Mouse (Mus musculus): Measurements from ENCODE around the gene Gp1ba. TPM values are rescaled to one million over a fixed set of nuclear protein-coding genes. Genes with fewer than 3 reads are reported as not detected.

Gp1ba gene
- total and polyA plus RNA-seq, 2 experiments from 2014 or later: 0.08 to 0.10 TPM

- WGBS: 10% methylated on average over 8 of the region's 8 CpGs
- Histone ChIP-seq H3K36me3 (ENCODE audit: insufficient read depth) (peaks cover 16% of the 10 kb centered on the region), H3K27me3 (ENCODE audit: insufficient read depth, low read length) (no peaks in the 10 kb centered on the region), H3K9me3 (ENCODE audit: low read length) (no peaks in the 10 kb centered on the region), H3K4me3 (ENCODE audit: low read depth, low read length) (peak overlapping the region; percentile 91), H3K9ac (peak overlapping the region; percentile 93), H3K4me1 (ENCODE audit: insufficient read depth) (peaks cover 21% of the 10 kb centered on the region; the same call in 1 of the 2 replicates), H3K27ac (ENCODE audit: low read depth, low read length) (peak overlapping the region; percentile 87), H3K4me2 (ENCODE audit: low read depth) (peak overlapping the region; percentile 90)
- ATAC-seq (no peak), DNase-seq (no peak)
- TF ChIP-seq CTCF (IDR thresholded peaks at IDR 0.05; ENCODE audit: low read depth): no peak
Observed at GRCm38 (mm10) chr11:70688372-70688771, 49.5 kb downstream of the Gp1ba start.

GRCm38 (mm10) chr11:70689578-70689977 lies 50.7 kb downstream of the Gp1ba start:
- no peaks in the 10 kb centered on the region for H3K27me3 ChIP-seq (ENCODE audit: insufficient read depth, low read length)
- no peaks in the 10 kb centered on the region for H3K9me3 ChIP-seq (ENCODE audit: low read length)
- H3K4me1 ChIP-seq (ENCODE audit: insufficient read depth): peaks cover 21% of the 10 kb centered on the region; the same call in 1 of the 2 replicates
- ATAC-seq (no peak), DNase-seq (no peak)
- H3K4me3 ChIP-seq (ENCODE audit: low read depth, low read length): no peak overlapping the region
- H3K4me2 ChIP-seq (ENCODE audit: low read depth): no peak overlapping the region
- 41% methylated on average over 4 of the region's 4 CpGs for WGBS
- no peak for TF ChIP-seq CTCF (IDR thresholded peaks at IDR 0.05; ENCODE audit: low read depth)
- H3K36me3 ChIP-seq (ENCODE audit: insufficient read depth): peaks cover 5% of the 10 kb centered on the region
- H3K27ac ChIP-seq (ENCODE audit: low read depth, low read length): no peak overlapping the region
- H3K9ac ChIP-seq: no peak overlapping the region

Other genes starting within 250 kb of the Gp1ba start
- 24.5 and 30.7 TPM in 2 replicates for gene Pelp1, start 229.1 kb upstream of the Gp1ba start, total RNA-seq (2014; rRNA removed)
- gene Pelp1, start 229.1 kb upstream of the Gp1ba start, polyA plus RNA-seq (2015; fragmentation: Nextera tagmentation; extraction: Ambion mirVana): 21.0 and 31.3 TPM in 2 replicates
- gene Arrb2, start 206.5 kb upstream of the Gp1ba start, total RNA-seq (2014; rRNA removed): 71.9 and 74.4 TPM in 2 replicates
- gene Arrb2, start 206.5 kb upstream of the Gp1ba start, polyA plus RNA-seq (2015; fragmentation: Nextera tagmentation; extraction: Ambion mirVana): 39.6 and 44.9 TPM in 2 replicates
- gene Med11, start 187.2 kb upstream of the Gp1ba start, total RNA-seq (2014; rRNA removed): 21.2 and 41.3 TPM in 2 replicates
- gene Med11, start 187.2 kb upstream of the Gp1ba start, polyA plus RNA-seq (2015; fragmentation: Nextera tagmentation; extraction: Ambion mirVana): 35.3 and 35.6 TPM in 2 replicates
- 0.54 and 1.1 TPM in 2 replicates for gene Zmynd15, start 179.7 kb upstream of the Gp1ba start, total RNA-seq (2014; rRNA removed)
- gene Zmynd15, start 179.7 kb upstream of the Gp1ba start, polyA plus RNA-seq (2015; fragmentation: Nextera tagmentation; extraction: Ambion mirVana): 0.24 and 0.84 TPM in 2 replicates
- gene Cxcl16, start 179.1 kb upstream of the Gp1ba start, total RNA-seq (2014; rRNA removed): 2.2 and 2.3 TPM in 2 replicates
- gene Cxcl16, start 179.1 kb upstream of the Gp1ba start, polyA plus RNA-seq (2015; fragmentation: Nextera tagmentation; extraction: Ambion mirVana): 2.0 and 2.4 TPM in 2 replicates
- 2.8 and 6.3 TPM in 2 replicates for gene Tm4sf5, start 133.9 kb upstream of the Gp1ba start, total RNA-seq (2014; rRNA removed)
- 7.5 and 11.6 TPM in 2 replicates for gene Tm4sf5, start 133.9 kb upstream of the Gp1ba start, polyA plus RNA-seq (2015; fragmentation: Nextera tagmentation; extraction: Ambion mirVana)
- gene Vmo1, start 124.5 kb upstream of the Gp1ba start, total RNA-seq (2014; rRNA removed): not detected in 2 replicates
- 0.24 TPM in 1 of 2 replicates, not detected in the other for gene Vmo1, start 124.5 kb upstream of the Gp1ba start, polyA plus RNA-seq (2015; fragmentation: Nextera tagmentation; extraction: Ambion mirVana)
- gene Gltpd2, start 119.9 kb upstream of the Gp1ba start, total RNA-seq (2014; rRNA removed): not detected in 2 replicates
- gene Gltpd2, start 119.9 kb upstream of the Gp1ba start, polyA plus RNA-seq (2015; fragmentation: Nextera tagmentation; extraction: Ambion mirVana): 0.18 and 0.25 TPM in 2 replicates
- 428 and 451 TPM in 2 replicates for gene Psmb6, start 113.8 kb upstream of the Gp1ba start, total RNA-seq (2014; rRNA removed)
- gene Psmb6, start 113.8 kb upstream of the Gp1ba start, polyA plus RNA-seq (2015; fragmentation: Nextera tagmentation; extraction: Ambion mirVana): 820 and 1,026 TPM in 2 replicates
- not detected in 2 replicates for gene Gm40193, start 106.2 kb upstream of the Gp1ba start, total RNA-seq (2014; rRNA removed)
- gene Gm40193, start 106.2 kb upstream of the Gp1ba start, polyA plus RNA-seq (2015; fragmentation: Nextera tagmentation; extraction: Ambion mirVana): not detected in 2 replicates
- gene Pld2, start 99.1 kb upstream of the Gp1ba start, total RNA-seq (2014; rRNA removed): 33.7 and 40.5 TPM in 2 replicates
- gene Pld2, start 99.1 kb upstream of the Gp1ba start, polyA plus RNA-seq (2015; fragmentation: Nextera tagmentation; extraction: Ambion mirVana): 8.4 and 11.6 TPM in 2 replicates
- gene Mink1, start 76.2 kb upstream of the Gp1ba start, total RNA-seq (2014; rRNA removed): 63.5 and 81.2 TPM in 2 replicates
- 9.5 and 15.0 TPM in 2 replicates for gene Mink1, start 76.2 kb upstream of the Gp1ba start, polyA plus RNA-seq (2015; fragmentation: Nextera tagmentation; extraction: Ambion mirVana)
- 0.31 and 0.48 TPM in 2 replicates for gene 4930544D05Rik, start 23.3 kb upstream of the Gp1ba start, total RNA-seq (2014; rRNA removed)
- gene 4930544D05Rik, start 23.3 kb upstream of the Gp1ba start, polyA plus RNA-seq (2015; fragmentation: Nextera tagmentation; extraction: Ambion mirVana): not detected in 2 replicates
- gene Chrne, start 19.9 kb upstream of the Gp1ba start, total RNA-seq (2014; rRNA removed): 0.92 TPM in 1 of 2 replicates, not detected in the other
- gene Chrne, start 19.9 kb upstream of the Gp1ba start, polyA plus RNA-seq (2015; fragmentation: Nextera tagmentation; extraction: Ambion mirVana): 0.58 and 1.0 TPM in 2 replicates
- gene Rnf167, start 8.1 kb downstream of the Gp1ba start, total RNA-seq (2014; rRNA removed): 63.2 and 76.4 TPM in 2 replicates
- gene Rnf167, start 8.1 kb downstream of the Gp1ba start, polyA plus RNA-seq (2015; fragmentation: Nextera tagmentation; extraction: Ambion mirVana): 102 and 109 TPM in 2 replicates
- gene Slc25a11, start 8.4 kb downstream of the Gp1ba start, total RNA-seq (2014; rRNA removed): 133 and 134 TPM in 2 replicates
- gene Slc25a11, start 8.4 kb downstream of the Gp1ba start, polyA plus RNA-seq (2015; fragmentation: Nextera tagmentation; extraction: Ambion mirVana): 151 and 160 TPM in 2 replicates
- gene Pfn1, start 15.5 kb downstream of the Gp1ba start, total RNA-seq (2014; rRNA removed): 386 and 408 TPM in 2 replicates
- gene Pfn1, start 15.5 kb downstream of the Gp1ba start, polyA plus RNA-seq (2015; fragmentation: Nextera tagmentation; extraction: Ambion mirVana): 687 and 843 TPM in 2 replicates
- 7.4 and 14.6 TPM in 2 replicates for gene Eno3, start 18.1 kb downstream of the Gp1ba start, total RNA-seq (2014; rRNA removed)
- gene Eno3, start 18.1 kb downstream of the Gp1ba start, polyA plus RNA-seq (2015; fragmentation: Nextera tagmentation; extraction: Ambion mirVana): 4.3 and 5.5 TPM in 2 replicates
- 49.2 and 57.1 TPM in 2 replicates for gene Spag7, start 30.3 kb downstream of the Gp1ba start, total RNA-seq (2014; rRNA removed)
- 56.6 and 116 TPM in 2 replicates for gene Spag7, start 30.3 kb downstream of the Gp1ba start, polyA plus RNA-seq (2015; fragmentation: Nextera tagmentation; extraction: Ambion mirVana)
- 12.8 and 17.3 TPM in 2 replicates for gene Camta2, start 49.0 kb downstream of the Gp1ba start, total RNA-seq (2014; rRNA removed)
- 11.1 and 17.7 TPM in 2 replicates for gene Camta2, start 49.0 kb downstream of the Gp1ba start, polyA plus RNA-seq (2015; fragmentation: Nextera tagmentation; extraction: Ambion mirVana)
- gene Inca1, start 61.0 kb downstream of the Gp1ba start, total RNA-seq (2014; rRNA removed): 0.62 and 0.69 TPM in 2 replicates
- 1.5 and 2.1 TPM in 2 replicates for gene Inca1, start 61.0 kb downstream of the Gp1ba start, polyA plus RNA-seq (2015; fragmentation: Nextera tagmentation; extraction: Ambion mirVana)
- 16.8 and 25.9 TPM in 2 replicates for gene Kif1c, start 61.4 kb downstream of the Gp1ba start, total RNA-seq (2014; rRNA removed)
- 1.1 and 1.2 TPM in 2 replicates for gene Kif1c, start 61.4 kb downstream of the Gp1ba start, polyA plus RNA-seq (2015; fragmentation: Nextera tagmentation; extraction: Ambion mirVana)
- 13.4 and 14.8 TPM in 2 replicates for gene Zfp3, start 125.1 kb downstream of the Gp1ba start, total RNA-seq (2014; rRNA removed)
- gene Zfp3, start 125.1 kb downstream of the Gp1ba start, polyA plus RNA-seq (2015; fragmentation: Nextera tagmentation; extraction: Ambion mirVana): 13.5 and 15.1 TPM in 2 replicates
- not detected in 2 replicates for gene Scimp, start 173.5 kb downstream of the Gp1ba start, total RNA-seq (2014; rRNA removed)
- 0.15 TPM in 1 of 2 replicates, not detected in the other for gene Scimp, start 173.5 kb downstream of the Gp1ba start, polyA plus RNA-seq (2015; fragmentation: Nextera tagmentation; extraction: Ambion mirVana)
- 107 and 109 TPM in 2 replicates for gene Rabep1, start 205.7 kb downstream of the Gp1ba start, total RNA-seq (2014; rRNA removed)
- gene Rabep1, start 205.7 kb downstream of the Gp1ba start, polyA plus RNA-seq (2015; fragmentation: Nextera tagmentation; extraction: Ambion mirVana): 81.5 and 103 TPM in 2 replicates

All from forebrain, postnatal 0 days (tissue).